Mouse (Mus musculus): ENCODE measurements around the gene Myo1e. TPM values are rescaled to one million over a fixed set of nuclear protein-coding genes. Genes with fewer than 3 reads are reported as not detected.

Gene Myo1e
- polyA plus RNA-seq, 1 experiment: 4.6 TPM

GRCm38 (mm10) chr9:70223142-70223541 lies 16.0 kb downstream of the Myo1e start:
- no peak for DNase-seq (ENCODE audit: low read depth)
- no peak for TF ChIP-seq CTCF (IDR thresholded peaks at IDR 0.05; ENCODE audit: borderline replicate concordance, extremely low read depth, insufficient read depth, insufficient read length)
- TF ChIP-seq POLR2A (IDR thresholded peaks at IDR 0.05; ENCODE audit: borderline replicate concordance, extremely low read depth, insufficient read depth, insufficient read length, poor library complexity, severe bottlenecking): no peak

GRCm38 (mm10) chr9:70224046-70224445 lies 16.9 kb downstream of the Myo1e start:
- no peak for TF ChIP-seq POLR2A (IDR thresholded peaks at IDR 0.05; ENCODE audit: borderline replicate concordance, extremely low read depth, insufficient read depth, insufficient read length, poor library complexity, severe bottlenecking)
- TF ChIP-seq CTCF (IDR thresholded peaks at IDR 0.05; ENCODE audit: borderline replicate concordance, extremely low read depth, insufficient read depth, insufficient read length): no peak
- DNase-seq (ENCODE audit: low read depth): no peak

- TF ChIP-seq POLR2A (IDR thresholded peaks at IDR 0.05; ENCODE audit: borderline replicate concordance, extremely low read depth, insufficient read depth, insufficient read length, poor library complexity, severe bottlenecking): no peak
- DNase-seq (ENCODE audit: low read depth): no peak
These were observed 19.2 kb downstream of the Myo1e start for GRCm38 (mm10) chr9:70226359-70226758.

GRCm38 (mm10) chr9:70229823-70230222 lies 22.7 kb downstream of the Myo1e start:
- no peak for DNase-seq (ENCODE audit: low read depth)
- TF ChIP-seq CTCF (IDR thresholded peaks at IDR 0.05; ENCODE audit: borderline replicate concordance, extremely low read depth, insufficient read depth, insufficient read length) (no peak), POLR2A (IDR thresholded peaks at IDR 0.05; ENCODE audit: borderline replicate concordance, extremely low read depth, insufficient read depth, insufficient read length, poor library complexity, severe bottlenecking) (no peak)

GRCm38 (mm10) chr9:70232044-70233010 lies 25.2 kb downstream of the Myo1e start:
- TF ChIP-seq POLR2A (IDR thresholded peaks at IDR 0.05; ENCODE audit: borderline replicate concordance, extremely low read depth, insufficient read depth, insufficient read length, poor library complexity, severe bottlenecking) (no peak), CTCF (IDR thresholded peaks at IDR 0.05; ENCODE audit: borderline replicate concordance, extremely low read depth, insufficient read depth, insufficient read length) (no peak)
- no peak for DNase-seq (ENCODE audit: low read depth)

GRCm38 (mm10) chr9:70237136-70237535 lies 30.0 kb downstream of the Myo1e start:
- TF ChIP-seq POLR2A (IDR thresholded peaks at IDR 0.05; ENCODE audit: borderline replicate concordance, extremely low read depth, insufficient read depth, insufficient read length, poor library complexity, severe bottlenecking) (no peak), CTCF (IDR thresholded peaks at IDR 0.05; ENCODE audit: borderline replicate concordance, extremely low read depth, insufficient read depth, insufficient read length) (no peak)
- DNase-seq (ENCODE audit: low read depth): no peak

GRCm38 (mm10) chr9:70237561-70237960 lies 30.4 kb downstream of the Myo1e start:
- no peak for DNase-seq (ENCODE audit: low read depth)
- TF ChIP-seq CTCF (IDR thresholded peaks at IDR 0.05; ENCODE audit: borderline replicate concordance, extremely low read depth, insufficient read depth, insufficient read length) (no peak), POLR2A (IDR thresholded peaks at IDR 0.05; ENCODE audit: borderline replicate concordance, extremely low read depth, insufficient read depth, insufficient read length, poor library complexity, severe bottlenecking) (no peak)

DNA sequence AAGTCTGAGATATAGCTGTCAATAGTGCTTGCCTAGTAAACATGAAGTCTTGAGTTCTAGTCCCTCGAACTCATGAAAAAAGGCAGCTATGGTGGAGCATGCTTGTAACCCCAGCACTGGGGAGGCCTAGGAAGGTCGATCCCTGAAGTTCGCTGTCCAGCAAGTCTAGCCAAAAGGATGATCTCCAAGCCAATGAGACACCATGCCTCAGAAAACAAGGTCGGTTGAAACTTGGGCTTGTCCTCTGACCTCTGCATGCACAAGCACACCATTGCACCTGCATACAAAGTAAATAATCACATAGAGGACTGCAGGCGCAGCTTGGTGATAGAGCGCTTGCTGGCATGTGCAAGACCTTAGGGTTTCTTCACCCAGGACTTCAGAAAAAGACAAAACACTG lies 31.2 kb downstream of the Myo1e start:
- no peak for DNase-seq (ENCODE audit: low read depth)
- TF ChIP-seq POLR2A (IDR thresholded peaks at IDR 0.05; ENCODE audit: borderline replicate concordance, extremely low read depth, insufficient read depth, insufficient read length, poor library complexity, severe bottlenecking) (no peak), CTCF (IDR thresholded peaks at IDR 0.05; ENCODE audit: borderline replicate concordance, extremely low read depth, insufficient read depth, insufficient read length) (no peak)

- TF ChIP-seq POLR2A (IDR thresholded peaks at IDR 0.05; ENCODE audit: borderline replicate concordance, extremely low read depth, insufficient read depth, insufficient read length, poor library complexity, severe bottlenecking) (no peak), CTCF (IDR thresholded peaks at IDR 0.05; ENCODE audit: borderline replicate concordance, extremely low read depth, insufficient read depth, insufficient read length) (no peak)
- no peak for DNase-seq (ENCODE audit: low read depth)
These were observed 32.1 kb downstream of the Myo1e start for GRCm38 (mm10) chr9:70239229-70239628.

GRCm38 (mm10) chr9:70240703-70241410 lies 33.7 kb downstream of the Myo1e start:
- TF ChIP-seq POLR2A (IDR thresholded peaks at IDR 0.05; ENCODE audit: borderline replicate concordance, extremely low read depth, insufficient read depth, insufficient read length, poor library complexity, severe bottlenecking): no peak
- TF ChIP-seq CTCF (IDR thresholded peaks at IDR 0.05; ENCODE audit: borderline replicate concordance, extremely low read depth, insufficient read depth, insufficient read length): no peak
- no peak for DNase-seq (ENCODE audit: low read depth)

DNA sequence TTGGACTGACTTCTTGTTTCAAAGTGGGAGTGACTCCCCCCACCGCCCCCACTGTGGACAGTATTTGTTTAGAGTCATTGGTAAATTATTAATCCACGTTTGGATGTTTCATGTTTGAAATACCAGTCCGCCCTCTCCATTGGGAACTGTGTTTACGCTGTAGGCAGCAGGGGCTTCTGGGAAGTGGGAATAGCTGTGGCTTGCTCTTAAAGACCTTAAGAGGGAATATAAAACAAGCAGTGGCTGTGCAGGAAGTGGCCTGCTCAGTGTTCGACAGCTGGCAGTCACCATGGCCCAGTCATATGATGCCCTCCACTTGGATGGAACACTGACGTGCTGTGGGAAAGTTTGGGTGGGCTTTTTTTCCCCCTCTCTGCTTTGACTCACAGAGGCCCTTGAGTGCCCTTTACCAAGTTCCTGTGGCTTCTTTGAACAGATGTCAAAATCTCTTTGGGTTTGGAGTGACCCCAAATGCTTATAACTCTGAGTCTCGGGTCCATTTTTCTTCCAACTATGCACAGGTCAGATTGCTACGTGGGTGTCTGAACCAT lies 34.3 kb downstream of the Myo1e start:
- no peak for TF ChIP-seq POLR2A (IDR thresholded peaks at IDR 0.05; ENCODE audit: borderline replicate concordance, extremely low read depth, insufficient read depth, insufficient read length, poor library complexity, severe bottlenecking)
- no peak for TF ChIP-seq CTCF (IDR thresholded peaks at IDR 0.05; ENCODE audit: borderline replicate concordance, extremely low read depth, insufficient read depth, insufficient read length)
- no peak for DNase-seq (ENCODE audit: low read depth)
